Mouse (Mus musculus) C2C12 (cell line): ENCODE measurements around the gene Arhgap30.

Experiments
- CEBPB ChIP-seq: IDR thresholded peaks from one replicate; pipeline ENCODE4 v1.6.1; 2011; ENCODE audit warnings: low read depth, mild to moderate bottlenecking, control low read depth, moderate library complexity
- CTCF ChIP-seq: IDR thresholded peaks from one replicate; pipeline ENCODE4 v1.5.1; 2011; ENCODE audit not compliant: control insufficient read depth, insufficient read depth, insufficient read length
- MAX ChIP-seq: IDR thresholded peaks from one replicate; pipeline ENCODE4 v1.6.1; 2011; ENCODE audit warnings: mild to moderate bottlenecking, control low read depth
- MYOG ChIP-seq: IDR thresholded peaks from one replicate; pipeline ENCODE4 v1.6.1; 2011; ENCODE audit not compliant: control insufficient read depth, insufficient read length; ENCODE audit errors: extremely low read depth
- USF1 ChIP-seq: IDR thresholded peaks from one replicate; pipeline ENCODE4 v1.6.1; 2011; ENCODE audit warnings: low read depth, mild to moderate bottlenecking, control low read depth, moderate library complexity

GRCm38 (mm10) chr1:171349210-171349609 is 39.5 kb upstream of the Arhgap30 start:
- no peak for TF ChIP-seq MAX
- no peak for TF ChIP-seq CTCF
- TF ChIP-seq MYOG: no peak
- no peak for TF ChIP-seq USF1
- TF ChIP-seq CEBPB: no peak
